Mouse (Mus musculus) embryo, embryonic 11 days (tissue): ENCODE results near the gene Armc3.
"Not testable (repeated sequence)": the region's sequence is repeated elsewhere in the genome, so short reads cannot be mapped to it uniquely, and the experiment has no call there.

Experiments
- DNase-seq: peaks from one replicate; pipeline ENCODE4 v3.0.0-alpha.2; 2015

Gene Armc3

GRCm38 (mm10) chr2:19275602-19276539 lies 76.8 kb downstream of the Armc3 start:
- DNase-seq, result peak; percentile 93

- DNase-seq, result no peak
Observed at GRCm38 (mm10) chr2:19280331-19280730, 81.2 kb downstream of the Armc3 start.

GRCm38 (mm10) chr2:19292366-19292765 lies 93.3 kb downstream of the Armc3 start:
- no peak for DNase-seq

- DNase-seq, result no peak
Observed at GRCm38 (mm10) chr2:19300345-19301089, 101.4 kb downstream of the Armc3 start.

GRCm38 (mm10) chr2:19301251-19301650 lies 102.1 kb downstream of the Armc3 start:
- peak; percentile 6 for DNase-seq

- not testable (repeated sequence) for DNase-seq
Observed at GRCm38 (mm10) chr2:19303087-19303486, 104.0 kb downstream of the Armc3 start.

- DNase-seq, result no peak
Observed at GRCm38 (mm10) chr2:19310498-19310897, 111.4 kb downstream of the Armc3 start.

- DNase-seq, result no peak
Observed at GRCm38 (mm10) chr2:19316056-19316455, 117.0 kb downstream of the Armc3 start.

- DNase-seq, result no peak
Observed at GRCm38 (mm10) chr2:19316691-19317090, 117.6 kb downstream of the Armc3 start.

GRCm38 (mm10) chr2:19317151-19317812 lies 118.2 kb downstream of the Armc3 start:
- not testable (repeated sequence) for DNase-seq

GRCm38 (mm10) chr2:19318499-19318898 lies 119.4 kb downstream of the Armc3 start:
- DNase-seq, result no peak

- no peak for DNase-seq
Observed at GRCm38 (mm10) chr2:19319284-19319683, 120.2 kb downstream of the Armc3 start.

- no peak for DNase-seq
Observed at GRCm38 (mm10) chr2:19322448-19322847, 123.3 kb downstream of the Armc3 start.

- DNase-seq, result no peak
Observed at GRCm38 (mm10) chr2:19326376-19326775, 127.3 kb downstream of the Armc3 start.

GRCm38 (mm10) chr2:19327811-19328210 lies 128.7 kb downstream of the Armc3 start:
- DNase-seq, result no peak

GRCm38 (mm10) chr2:19343901-19344635 lies 145.0 kb downstream of the Armc3 start:
- DNase-seq, result no peak

GRCm38 (mm10) chr2:19344636-19345413 lies 145.7 kb downstream of the Armc3 start:
- peak; percentile 92 for DNase-seq

GRCm38 (mm10) chr2:19345414-19345964 lies 146.4 kb downstream of the Armc3 start:
- no peak for DNase-seq

GRCm38 (mm10) chr2:19348454-19348853 lies 149.4 kb downstream of the Armc3 start:
- no peak for DNase-seq

- DNase-seq, result no peak
Observed at GRCm38 (mm10) chr2:19350167-19350566, 151.1 kb downstream of the Armc3 start.

- DNase-seq, result no peak
Observed at GRCm38 (mm10) chr2:19351615-19352253, 152.6 kb downstream of the Armc3 start.
